Mouse (Mus musculus): ENCODE measurements around the gene Poln.
A peak's percentile ranks its signal among the peaks of the same experiment; 100 is the strongest.

- TF ChIP-seq CTCF (conservative IDR thresholded peaks at IDR 0.05; ENCODE audit: insufficient read depth, insufficient read length, low read depth, low read length) = no peak
- TF ChIP-seq POLR2A (IDR thresholded peaks at IDR 0.05; ENCODE audit: low read depth, low read length) = peak; percentile 88
Observed at GRCm38 (mm10) chr5:34187601-34188316, 18.5 kb upstream of the Poln start, which contains the start of gene Mxd4.
